Comparison of ENCODE assay signal across 10 mouse cellular contexts in the genomic region with DNA sequence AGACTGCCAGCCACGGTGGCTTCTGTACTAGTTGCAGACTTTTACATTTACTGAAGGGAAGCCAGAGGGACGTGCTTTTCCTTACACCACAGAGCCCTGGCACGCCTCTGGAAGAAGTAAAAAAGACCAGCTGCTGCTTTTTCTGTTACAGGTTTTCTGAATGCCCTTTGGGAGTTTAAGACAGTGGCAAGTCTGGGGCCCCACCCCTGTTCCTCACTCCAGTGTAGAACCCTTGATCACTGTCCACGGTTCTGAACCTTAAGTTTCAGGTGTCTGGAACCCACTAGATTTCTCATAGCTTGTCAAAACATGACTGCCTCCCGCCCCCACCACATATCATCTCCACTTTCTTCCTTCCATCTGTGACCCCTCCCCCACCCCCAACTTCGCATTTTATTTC. TPM values are rescaled to one million over a fixed set of nuclear protein-coding genes. Genes with fewer than 3 reads are reported as not detected.
A peak's percentile ranks its signal among the peaks of the same experiment; 100 is the strongest.
DNase-seq lines count a peak whose midpoint lies in the region; ATAC-seq lines count a peak whose summit lies in the region.
"Had no signal": no experiment of that assay in that cellular context is flagged by ENCODE, and none has a peak within 500 bp of the region (broad histone marks: within the 10 kb centered on the region; RNA-seq: fewer than 3 reads in every experiment).

No protein-coding gene starts in this region.

- 0 out of 2 replicates have a peak, but pooled peaks cover 3% of the 10 kb centered on the region for H3K4me1 ChIP-seq in limb, embryonic 11.5 days (ENCODE audit: control insufficient read depth, insufficient read depth, low read length)
- H3K4me1 ChIP-seq in limb, embryonic 10.5 days = peaks cover 19% of the 10 kb centered on the region
- H3K4me1 ChIP-seq in hindbrain, embryonic 11.5 days (replicated peaks; ENCODE audit: control insufficient read depth, insufficient read depth, low read length) = no peaks in the 10 kb centered on the region
- H3K4me1 ChIP-seq in neural tube, embryonic 13.5 days (replicated peaks) = peaks cover 32% of the 10 kb centered on the region

- H3K4me2 ChIP-seq in limb, embryonic 11.5 days (ENCODE audit: low read depth, severe bottlenecking) = no peak overlapping the region
- no peak overlapping the region for H3K4me2 ChIP-seq in hindbrain, embryonic 11.5 days (replicated peaks; ENCODE audit: low read depth, low read length)
- peak overlapping the region; percentile 98 for H3K4me2 ChIP-seq in neural tube, embryonic 13.5 days

- H3K36me3 ChIP-seq in limb, embryonic 11.5 days (ENCODE audit: control insufficient read depth, insufficient read depth, low read length) = no peaks in the 10 kb centered on the region
- H3K36me3 ChIP-seq in limb, embryonic 10.5 days = no peaks in the 10 kb centered on the region
- no peaks in the 10 kb centered on the region for H3K36me3 ChIP-seq in hindbrain, embryonic 11.5 days (ENCODE audit: control insufficient read depth, insufficient read depth, low read length)
- no peaks in the 10 kb centered on the region for H3K36me3 ChIP-seq in neural tube, embryonic 13.5 days

- ATAC-seq in limb, embryonic 11.5 days (ENCODE audit: insufficient number of reproducible peaks, low FRiP score, low TSS enrichment, low read depth) = peak; percentile 56; the same call in 1 of the 2 replicates
- ATAC-seq in hindbrain, embryonic 11.5 days (ENCODE audit: low FRiP score) = no peak
- ATAC-seq in neural tube, embryonic 13.5 days (ENCODE audit: low read depth) = no peak

- WGBS in limb, embryonic 11.5 days = 19% methylated on average over 6 of the region's 6 CpGs
- 23% methylated on average over 6 of the region's 6 CpGs for WGBS in limb, embryonic 10.5 days
- WGBS in hindbrain, embryonic 11.5 days = 21% methylated on average over 6 of the region's 6 CpGs
- WGBS in neural tube, embryonic 13.5 days = 16% methylated on average over 6 of the region's 6 CpGs

- peak; percentile 5 for DNase-seq in adrenal gland, postnatal 10 days
- DNase-seq in adrenal gland, postnatal 25 days = no peak
- peak; percentile 28 for DNase-seq in limb, embryonic 11.5 days (ENCODE audit: low spot score)
- no peak for DNase-seq in limb, embryonic 10.5 days (ENCODE audit: low spot score)
- DNase-seq in hindbrain, embryonic 11.5 days (ENCODE audit: low spot score) = peak; percentile 2
- no peak for DNase-seq in thymus, adult 18-20 months
- DNase-seq in frontal cortex, postnatal 10 days (ENCODE audit: low spot score in 2 of 2) = no peak
- DNase-seq: thymus, postnatal 4 days had no signal

- H3K27me3 ChIP-seq in limb, embryonic 11.5 days (ENCODE audit: control insufficient read depth, insufficient read depth, low read length) = peaks cover 22% of the 10 kb centered on the region
- H3K27me3 ChIP-seq in limb, embryonic 10.5 days (ENCODE audit: low read depth, poor library complexity, severe bottlenecking) = peaks cover 59% of the 10 kb centered on the region
- H3K27me3 ChIP-seq in hindbrain, embryonic 11.5 days (ENCODE audit: control insufficient read depth, insufficient read depth, low read length) = peaks cover 24% of the 10 kb centered on the region
- H3K27me3 ChIP-seq in neural tube, embryonic 13.5 days = peaks cover 43% of the 10 kb centered on the region

- H3K4me3 ChIP-seq in limb, embryonic 11.5 days (ENCODE audit: low read depth, low read length) = no peak overlapping the region
- H3K4me3 ChIP-seq in limb, embryonic 10.5 days = no peak overlapping the region
- peak overlapping the region; percentile 57; the same call in 1 of the 2 replicates for H3K4me3 ChIP-seq in hindbrain, embryonic 11.5 days (ENCODE audit: low read depth, low read length)
- peak overlapping the region; percentile 77 for H3K4me3 ChIP-seq in neural tube, embryonic 13.5 days
- H3K4me3 ChIP-seq: erythroblast, embryonic 14.5 days had no signal

- no peak overlapping the region for H3K9ac ChIP-seq in limb, embryonic 11.5 days (ENCODE audit: low read length)
- no peak overlapping the region for H3K9ac ChIP-seq in hindbrain, embryonic 11.5 days (ENCODE audit: low read depth, low read length)
- H3K9ac ChIP-seq in neural tube, embryonic 13.5 days = 0 out of 2 replicates have a peak overlapping the region, but pooled peaks have one; percentile 22

- H3K9me3 ChIP-seq in limb, embryonic 11.5 days (ENCODE audit: control insufficient read depth, low read length) = no peaks in the 10 kb centered on the region
- no peaks in the 10 kb centered on the region for H3K9me3 ChIP-seq in limb, embryonic 10.5 days (replicated peaks)
- H3K9me3 ChIP-seq in hindbrain, embryonic 11.5 days (ENCODE audit: control insufficient read depth, low read length) = no peaks in the 10 kb centered on the region
- H3K9me3 ChIP-seq in neural tube, embryonic 13.5 days = no peaks in the 10 kb centered on the region

- H3K27ac ChIP-seq in limb, embryonic 11.5 days (replicated peaks; ENCODE audit: low read depth, low read length) = no peak overlapping the region
- no peak overlapping the region for H3K27ac ChIP-seq in limb, embryonic 10.5 days
- H3K27ac ChIP-seq in hindbrain, embryonic 11.5 days (ENCODE audit: low read depth, low read length) = no peak overlapping the region
- no peak overlapping the region for H3K27ac ChIP-seq in neural tube, embryonic 13.5 days (replicated peaks)

RNA-seq across cellular contexts. Expression of a gene that starts 1.8 kb away (rescaled TPM):
- under 1 TPM; 0.36 to 0.48 TPM for total RNA-seq in adrenal gland, postnatal 10 days (2021)
- 0.19 and 0.36 TPM in 2 replicates for total RNA-seq in adrenal gland, postnatal 25 days (2021)
- 1.1 TPM in 2 replicates for polyA plus RNA-seq in limb, embryonic 11.5 days (2014; fragmentation: Nextera tagmentation; extraction: Ambion mirVana)
- polyA plus RNA-seq in limb, embryonic 10.5 days (2016; fragmentation: Nextera tagmentation; extraction: Ambion mirVana) = 0.21 and 0.60 TPM in 2 replicates
- 1.1 and 1.5 TPM in 2 replicates for polyA plus RNA-seq in hindbrain, embryonic 11.5 days (2014; fragmentation: Nextera tagmentation; extraction: Ambion mirVana)
- polyA plus RNA-seq in neural tube, embryonic 13.5 days (2015; fragmentation: Nextera tagmentation; extraction: Ambion mirVana) = 10.9 and 11.4 TPM in 2 replicates
- polyA plus RNA-seq: erythroblast, embryonic 14.5 days had no signal

Comparison
In these comparisons a context has a peak if more than half of its experiments do, and no peak if none do; other contexts are left out.
1. DNase-seq: peak in adrenal gland, postnatal 10 days (single experiment), limb, embryonic 11.5 days (single experiment) and hindbrain, embryonic 11.5 days (single experiment); none in adrenal gland, postnatal 25 days (single experiment), limb, embryonic 10.5 days (single experiment), thymus, adult 18-20 months (0 of 2) and frontal cortex, postnatal 10 days (0 of 2).
2. H3K4me3 ChIP-seq: peak in hindbrain, embryonic 11.5 days (single experiment) and neural tube, embryonic 13.5 days (single experiment); none in limb, embryonic 11.5 days (single experiment) and limb, embryonic 10.5 days (single experiment).